Mouse (Mus musculus): ENCODE results near the gene Gpm6a. TPM values are rescaled to one million over a fixed set of nuclear protein-coding genes. Genes with fewer than 3 reads are reported as not detected.

The Gpm6a gene
- polyA plus RNA-seq, 2 experiments, result 0.65 to 2.8 TPM

- H3K9ac ChIP-seq (replicated peaks), result no peak overlapping the region
- DNase-seq (ENCODE audit: low read depth in 3 of 3, low spot score in 3 of 3), result no peak
- WGBS (ENCODE audit: insufficient replicate concordance), result 45% methylated on average over 3 of the region's 3 CpGs
Measured at GRCm38 (mm10) chr8:54956787-54957186, 2.1 kb downstream of the Gpm6a start.

GRCm38 (mm10) chr8:54957506-54957905 is 2.9 kb downstream of the Gpm6a start:
- H3K27ac ChIP-seq, result no peak overlapping the region
- H3K9ac ChIP-seq (replicated peaks), result no peak overlapping the region
- H3K4me2 ChIP-seq (ENCODE audit: low read depth), result no peak overlapping the region
- no peaks in the 10 kb centered on the region for H3K4me1 ChIP-seq (replicated peaks; ENCODE audit: control insufficient read depth in 2 of 2, insufficient read depth in 2 of 2, low read length in 1 of 2)
- H3K4me3 ChIP-seq (ENCODE audit: insufficient read depth in 1 of 2, low read depth in 2 of 2, low read length in 2 of 2), result no peak overlapping the region
- H3K36me3 ChIP-seq (replicated peaks; ENCODE audit: control insufficient read depth, insufficient read depth, low read depth), result no peaks in the 10 kb centered on the region
- H3K9me3 ChIP-seq (ENCODE audit: control insufficient read depth, low read length), result no peaks in the 10 kb centered on the region
- no peaks in the 10 kb centered on the region for H3K27me3 ChIP-seq (ENCODE audit: control insufficient read depth, insufficient read depth, low read length)
- no peak for DNase-seq (ENCODE audit: low read depth in 3 of 3, low spot score in 3 of 3)
- 59% methylated on average over 3 of the region's 3 CpGs for WGBS (ENCODE audit: insufficient replicate concordance)
- no peak for ATAC-seq (ENCODE audit: insufficient read depth)
- TF ChIP-seq EP300 (IDR thresholded peaks at IDR 0.05; ENCODE audit: low read depth) (no peak), CTCF (IDR thresholded peaks at IDR 0.05; ENCODE audit: low read depth) (no peak)

More at GRCm38 (mm10) chr8:54956787-54957186, 2.1 kb downstream of the Gpm6a start:
- Histone ChIP-seq H3K4me3 (ENCODE audit: insufficient read depth in 1 of 2, low read depth in 2 of 2, low read length in 2 of 2) (no peak overlapping the region), H3K4me2 (ENCODE audit: low read depth) (no peak overlapping the region), H3K9me3 (ENCODE audit: control insufficient read depth, low read length) (no peaks in the 10 kb centered on the region), H3K27ac (no peak overlapping the region), H3K4me1 (replicated peaks; ENCODE audit: control insufficient read depth in 2 of 2, insufficient read depth in 2 of 2, low read length in 1 of 2) (no peaks in the 10 kb centered on the region), H3K27me3 (ENCODE audit: control insufficient read depth, insufficient read depth, low read length) (no peaks in the 10 kb centered on the region), H3K36me3 (replicated peaks; ENCODE audit: control insufficient read depth, insufficient read depth, low read depth) (no peaks in the 10 kb centered on the region)
- no peak for TF ChIP-seq CTCF (IDR thresholded peaks at IDR 0.05; ENCODE audit: low read depth)
- no peak for TF ChIP-seq EP300 (IDR thresholded peaks at IDR 0.05; ENCODE audit: low read depth)
- no peak for ATAC-seq (ENCODE audit: insufficient read depth)

DNA sequence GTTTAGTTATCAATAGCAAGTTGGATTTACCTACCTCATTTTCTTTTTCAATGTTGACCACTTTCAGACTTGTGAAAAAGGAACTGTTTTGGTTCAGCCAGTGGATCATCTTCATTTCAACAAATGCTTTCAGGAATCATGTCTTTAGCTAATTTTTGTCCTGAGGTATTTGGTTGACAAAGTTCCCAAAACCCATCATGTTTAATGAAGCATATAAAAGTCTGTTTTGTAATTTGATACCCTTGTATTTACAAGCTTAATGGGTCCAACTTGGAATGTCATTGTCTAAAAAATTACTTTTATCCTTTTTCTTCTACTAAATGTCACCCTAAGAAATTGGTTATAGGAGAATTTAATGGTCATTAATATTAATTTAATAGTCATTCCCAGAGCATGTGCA is 6.9 kb downstream of the Gpm6a start:
- Histone ChIP-seq H3K9me3 (ENCODE audit: control insufficient read depth, low read length) (no peaks in the 10 kb centered on the region), H3K27ac (no peak overlapping the region), H3K4me2 (ENCODE audit: low read depth) (no peak overlapping the region), H3K9ac (replicated peaks) (no peak overlapping the region), H3K36me3 (replicated peaks; ENCODE audit: control insufficient read depth, insufficient read depth, low read depth) (no peaks in the 10 kb centered on the region), H3K27me3 (ENCODE audit: control insufficient read depth, insufficient read depth, low read length) (no peaks in the 10 kb centered on the region), H3K4me3 (ENCODE audit: insufficient read depth in 1 of 2, low read depth in 2 of 2, low read length in 2 of 2) (no peak overlapping the region), H3K4me1 (replicated peaks; ENCODE audit: control insufficient read depth in 2 of 2, insufficient read depth in 2 of 2, low read length in 1 of 2) (no peaks in the 10 kb centered on the region)
- DNase-seq (ENCODE audit: low read depth in 3 of 3, low spot score in 3 of 3) (no peak), ATAC-seq (ENCODE audit: insufficient read depth) (no peak)
- no peak for TF ChIP-seq CTCF (IDR thresholded peaks at IDR 0.05; ENCODE audit: low read depth)
- no peak for TF ChIP-seq EP300 (IDR thresholded peaks at IDR 0.05; ENCODE audit: low read depth)

GRCm38 (mm10) chr8:54975020-54975419 is 20.4 kb downstream of the Gpm6a start:
- 35% methylated on average over 1 of the region's 1 CpGs for WGBS (ENCODE audit: insufficient replicate concordance)
- H3K27me3 ChIP-seq (ENCODE audit: control insufficient read depth, insufficient read depth, low read length), result no peaks in the 10 kb centered on the region
- no peaks in the 10 kb centered on the region for H3K4me1 ChIP-seq (replicated peaks; ENCODE audit: control insufficient read depth in 2 of 2, insufficient read depth in 2 of 2, low read length in 1 of 2)
- TF ChIP-seq CTCF (IDR thresholded peaks at IDR 0.05; ENCODE audit: low read depth) (no peak), EP300 (IDR thresholded peaks at IDR 0.05; ENCODE audit: low read depth) (no peak)
- no peak overlapping the region for H3K4me3 ChIP-seq (ENCODE audit: insufficient read depth in 1 of 2, low read depth in 2 of 2, low read length in 2 of 2)
- H3K4me2 ChIP-seq (ENCODE audit: low read depth), result no peak overlapping the region
- no peaks in the 10 kb centered on the region for H3K9me3 ChIP-seq (ENCODE audit: control insufficient read depth, low read length)
- no peak for DNase-seq (ENCODE audit: low read depth in 3 of 3, low spot score in 3 of 3)
- H3K36me3 ChIP-seq (replicated peaks; ENCODE audit: control insufficient read depth, insufficient read depth, low read depth), result no peaks in the 10 kb centered on the region
- H3K27ac ChIP-seq, result no peak overlapping the region
- no peak overlapping the region for H3K9ac ChIP-seq (replicated peaks)
- no peak for ATAC-seq (ENCODE audit: insufficient read depth)

- no peak for TF ChIP-seq EP300 (IDR thresholded peaks at IDR 0.05; ENCODE audit: low read depth)
- no peak for TF ChIP-seq CTCF (IDR thresholded peaks at IDR 0.05; ENCODE audit: low read depth)
- Histone ChIP-seq H3K27ac (no peak overlapping the region), H3K4me2 (ENCODE audit: low read depth) (no peak overlapping the region), H3K9ac (replicated peaks) (no peak overlapping the region), H3K4me1 (replicated peaks; ENCODE audit: control insufficient read depth in 2 of 2, insufficient read depth in 2 of 2, low read length in 1 of 2) (no peaks in the 10 kb centered on the region), H3K36me3 (replicated peaks; ENCODE audit: control insufficient read depth, insufficient read depth, low read depth) (no peaks in the 10 kb centered on the region), H3K27me3 (ENCODE audit: control insufficient read depth, insufficient read depth, low read length) (no peaks in the 10 kb centered on the region), H3K4me3 (ENCODE audit: insufficient read depth in 1 of 2, low read depth in 2 of 2, low read length in 2 of 2) (no peak overlapping the region), H3K9me3 (ENCODE audit: control insufficient read depth, low read length) (no peaks in the 10 kb centered on the region)
- DNase-seq (ENCODE audit: low read depth in 3 of 3, low spot score in 3 of 3), result no peak
- 45% methylated on average over 2 of the region's 2 CpGs for WGBS (ENCODE audit: insufficient replicate concordance)
- no peak for ATAC-seq (ENCODE audit: insufficient read depth)
Measured at GRCm38 (mm10) chr8:54975506-54975905, 20.9 kb downstream of the Gpm6a start.
